Mouse (Mus musculus) forebrain, embryonic 14.5 days (tissue): ENCODE measurements at regions not wholly inside any gene's neighbourhood (a gene's known extent, or its start where the extent isn't known, plus 50 kb on each side); places are given as distances from the start of the nearest gene placed in this dataset.

Source experiments
- ATAC-seq: fragments of 200-750 bp; cut with Nextera tagmentation; 2 replicates; pipeline ENCODE4 v1.8.0; 2017; ENCODE audit warnings: mild to moderate bottlenecking, moderate library complexity
- DNase-seq: peaks from one replicate; pipeline ENCODE4 v3.0.0-alpha.2; 2015; ENCODE audit warnings: low spot score
- H3K27ac ChIP-seq: fragments of 300-500 bp; sonication (generic); 2 replicates; pipeline ENCODE4 v1.5.1; 2014; ENCODE audit warnings: low read depth, mild to moderate bottlenecking, control low read depth, low read length, moderate library complexity
- H3K27me3 ChIP-seq: fragments of 300-500 bp; sonication (generic); replicated peaks from 2 replicates; pipeline ENCODE4 v1.6.1; 2014; ENCODE audit warnings: low read length, control low read depth, mixed read lengths; ENCODE audit not compliant: control insufficient read depth, insufficient read depth
- H3K36me3 ChIP-seq: fragments of 300-500 bp; sonication (generic); 2 replicates; pipeline ENCODE4 v1.6.1; 2014; ENCODE audit warnings: low read length, control low read depth; ENCODE audit not compliant: control insufficient read depth, insufficient read depth
- H3K4me1 ChIP-seq: fragments of 300-500 bp; sonication (generic); 2 replicates; pipeline ENCODE4 v1.6.1; 2014; ENCODE audit warnings: antibody characterized with exemption, low read length, control low read depth; ENCODE audit not compliant: control insufficient read depth, insufficient read depth
- H3K4me2 ChIP-seq: fragments of 300-500 bp; sonication (generic); 2 replicates; pipeline ENCODE4 v1.6.1; 2014; ENCODE audit warnings: mild to moderate bottlenecking, control low read depth, low read length
- H3K4me3 ChIP-seq: fragments of 300-500 bp; sonication (generic); 2 replicates; pipeline ENCODE4 v1.5.1; 2014; ENCODE audit warnings: low read depth, low read length, control low read depth
- H3K9ac ChIP-seq: fragments of 300-500 bp; sonication (generic); 2 replicates; pipeline ENCODE4 v1.6.1; 2014; ENCODE audit warnings: mild to moderate bottlenecking, low read length, control low read depth, moderate library complexity
- H3K9me3 ChIP-seq: fragments of 300-500 bp; sonication (generic); replicated peaks from 2 replicates; pipeline ENCODE4 v1.6.1; 2016; ENCODE audit warnings: low read length, control low read depth, mixed read lengths; ENCODE audit not compliant: control insufficient read depth
- WGBS: fragments of 180-500 bp; shearing (Covaris S2); extraction: QIAGEN DNeasy Blood & Tissue Kit; methylation state at CpG from one replicate; pipeline ENCODE4 v1.1.7; 2014; 5-methylcytosine and 5-hydroxymethylcytosine counted together

GRCm38 (mm10) chr11:117419351-117419969, 64.7 kb upstream of the Gm11733 start:
- Histone ChIP-seq H3K27me3 (0 out of 2 replicates have a peak, but pooled peaks cover 10% of the 10 kb centered on the region), H3K4me3 (no peak overlapping the region), H3K9me3 (no peaks in the 10 kb centered on the region), H3K9ac (no peak overlapping the region), H3K4me2 (no peak overlapping the region), H3K27ac (no peak overlapping the region), H3K4me1 (peaks cover 17% of the 10 kb centered on the region), H3K36me3 (no peaks in the 10 kb centered on the region)
- WGBS, result 89% methylated on average over 9 of the region's 9 CpGs
- DNase-seq (no peak), ATAC-seq (no peak)

- Histone ChIP-seq H3K4me1 (no peaks in the 10 kb centered on the region), H3K9ac (no peak overlapping the region), H3K4me2 (no peak overlapping the region), H3K36me3 (no peaks in the 10 kb centered on the region), H3K4me3 (no peak overlapping the region), H3K27me3 (0 out of 2 replicates have a peak, but pooled peaks cover 6% of the 10 kb centered on the region), H3K27ac (no peak overlapping the region), H3K9me3 (no peaks in the 10 kb centered on the region)
- WGBS, result 87% methylated on average over 6 of the region's 6 CpGs
- no peak for DNase-seq
- no peak for ATAC-seq
These were observed 61.5 kb upstream of the Gm11733 start for GRCm38 (mm10) chr11:117422713-117423112.

DNA sequence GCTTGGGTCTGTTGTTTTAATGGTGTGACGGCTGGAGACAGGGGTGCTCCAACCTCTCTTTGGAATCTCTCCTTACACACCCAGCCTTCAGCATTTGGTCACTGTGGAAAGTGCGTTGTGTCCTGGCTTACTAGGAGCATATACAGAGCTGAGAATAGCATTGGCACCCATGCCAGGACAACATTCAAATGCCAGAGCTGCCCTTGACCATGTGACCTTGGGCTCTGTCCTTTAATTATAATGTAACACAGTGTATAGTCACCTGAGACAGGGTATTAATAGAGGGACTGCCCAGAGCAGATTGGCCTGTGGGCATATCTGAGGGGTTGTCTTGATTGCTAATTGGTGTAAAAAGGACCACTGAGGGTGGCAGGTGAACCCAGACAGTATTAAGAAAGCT, 60.7 kb upstream of the Gm11733 start:
- no peaks in the 10 kb centered on the region for H3K9me3 ChIP-seq
- ATAC-seq (no peak), DNase-seq (no peak)
- WGBS, result 91% methylated on average over 2 of the region's 2 CpGs
- H3K4me3 ChIP-seq, result no peak overlapping the region
- H3K27me3 ChIP-seq, result 0 out of 2 replicates have a peak, but pooled peaks cover 6% of the 10 kb centered on the region
- no peak overlapping the region for H3K4me2 ChIP-seq
- H3K4me1 ChIP-seq, result no peaks in the 10 kb centered on the region
- H3K36me3 ChIP-seq, result no peaks in the 10 kb centered on the region
- H3K9ac ChIP-seq, result no peak overlapping the region
- no peak overlapping the region for H3K27ac ChIP-seq

GRCm38 (mm10) chr11:117425466-117425865, 58.7 kb upstream of the Gm11733 start:
- H3K9me3 ChIP-seq, result no peaks in the 10 kb centered on the region
- ATAC-seq, result no peak
- WGBS, result 62% methylated on average over 8 of the region's 9 CpGs
- H3K4me3 ChIP-seq, result no peak overlapping the region
- no peak for DNase-seq
- no peaks in the 10 kb centered on the region for H3K36me3 ChIP-seq
- H3K27me3 ChIP-seq, result no peaks in the 10 kb centered on the region
- H3K9ac ChIP-seq, result no peak overlapping the region
- H3K27ac ChIP-seq, result no peak overlapping the region
- no peak overlapping the region for H3K4me2 ChIP-seq
- H3K4me1 ChIP-seq, result no peaks in the 10 kb centered on the region

GRCm38 (mm10) chr11:117425927-117426326, 58.2 kb upstream of the Gm11733 start:
- Histone ChIP-seq H3K27me3 (no peaks in the 10 kb centered on the region), H3K27ac (no peak overlapping the region), H3K36me3 (no peaks in the 10 kb centered on the region), H3K9ac (no peak overlapping the region), H3K4me2 (no peak overlapping the region), H3K4me3 (no peak overlapping the region), H3K4me1 (no peaks in the 10 kb centered on the region), H3K9me3 (no peaks in the 10 kb centered on the region)
- WGBS, result 37% methylated on average over 12 of the region's 12 CpGs
- DNase-seq, result no peak
- ATAC-seq, result peak; percentile 26; the same call in 1 of the 2 replicates

DNA sequence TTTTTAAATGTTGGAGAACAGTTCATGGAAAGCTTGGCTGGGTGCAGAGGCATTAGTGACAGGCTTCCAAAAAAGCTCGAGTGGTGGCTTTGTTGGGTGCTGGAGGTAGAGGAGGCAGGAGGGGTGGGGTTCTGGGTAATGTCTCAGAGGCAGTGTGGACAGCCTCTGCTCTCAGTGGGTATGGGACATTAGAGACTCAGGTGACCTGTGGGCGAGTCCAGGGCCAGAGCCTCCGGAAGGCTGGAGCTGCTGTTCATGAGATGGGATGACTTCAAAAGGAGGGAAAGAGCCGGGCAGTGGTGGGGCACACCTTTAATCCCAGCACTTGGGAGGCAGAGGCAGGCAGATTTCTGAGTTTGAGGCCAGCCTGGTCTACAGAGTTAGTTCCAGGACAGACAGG, 57.5 kb upstream of the Gm11733 start:
- Histone ChIP-seq H3K4me1 (no peaks in the 10 kb centered on the region), H3K36me3 (no peaks in the 10 kb centered on the region), H3K4me3 (no peak overlapping the region), H3K9me3 (no peaks in the 10 kb centered on the region), H3K27ac (no peak overlapping the region), H3K9ac (no peak overlapping the region), H3K4me2 (no peak overlapping the region), H3K27me3 (no peaks in the 10 kb centered on the region)
- ATAC-seq, result no peak
- WGBS, result 85% methylated on average over 4 of the region's 4 CpGs
- no peak for DNase-seq

DNA sequence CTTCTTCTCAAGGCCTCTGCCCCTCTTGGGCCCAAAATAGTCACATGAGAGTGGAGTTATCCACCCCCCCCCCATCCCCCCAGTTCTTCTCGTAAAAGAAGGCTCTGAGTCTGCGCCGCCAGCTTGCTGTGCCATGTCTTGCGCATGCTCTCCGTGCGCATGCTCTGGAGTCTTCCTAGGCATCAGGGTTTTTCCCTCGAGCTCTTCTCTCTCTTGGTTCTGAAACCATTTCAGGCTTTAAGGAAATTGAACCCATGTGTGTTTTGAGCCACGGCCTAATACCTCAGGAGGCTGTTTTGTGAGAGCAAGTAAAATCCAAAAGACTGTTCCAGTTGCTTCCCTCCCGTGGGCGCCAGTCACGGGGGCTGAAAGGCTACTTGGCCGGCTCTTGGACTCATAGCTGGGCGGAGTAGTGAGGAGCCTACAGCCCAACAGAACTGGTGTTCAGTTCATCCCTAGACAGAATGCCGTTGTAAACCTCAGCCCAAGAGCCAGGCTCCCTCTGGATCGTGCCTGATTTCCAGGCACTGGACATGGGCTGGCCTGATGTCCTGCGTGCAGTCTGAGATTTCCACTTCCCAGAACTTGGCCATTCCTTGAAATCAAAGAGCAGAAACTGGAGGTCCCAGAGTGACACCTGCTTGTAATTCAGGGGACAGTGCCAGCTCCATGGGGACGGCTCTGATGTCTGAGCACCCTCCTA, 56.2 kb upstream of the Gm11733 start:
- H3K36me3 ChIP-seq, result no peaks in the 10 kb centered on the region
- H3K9me3 ChIP-seq, result no peaks in the 10 kb centered on the region
- H3K27me3 ChIP-seq, result no peaks in the 10 kb centered on the region
- ATAC-seq, result no peak
- no peak overlapping the region for H3K4me2 ChIP-seq
- H3K4me1 ChIP-seq, result no peaks in the 10 kb centered on the region
- no peak overlapping the region for H3K27ac ChIP-seq
- H3K9ac ChIP-seq, result no peak overlapping the region
- 88% methylated on average over 17 of the region's 17 CpGs for WGBS
- no peak overlapping the region for H3K4me3 ChIP-seq
- no peak for DNase-seq

DNA sequence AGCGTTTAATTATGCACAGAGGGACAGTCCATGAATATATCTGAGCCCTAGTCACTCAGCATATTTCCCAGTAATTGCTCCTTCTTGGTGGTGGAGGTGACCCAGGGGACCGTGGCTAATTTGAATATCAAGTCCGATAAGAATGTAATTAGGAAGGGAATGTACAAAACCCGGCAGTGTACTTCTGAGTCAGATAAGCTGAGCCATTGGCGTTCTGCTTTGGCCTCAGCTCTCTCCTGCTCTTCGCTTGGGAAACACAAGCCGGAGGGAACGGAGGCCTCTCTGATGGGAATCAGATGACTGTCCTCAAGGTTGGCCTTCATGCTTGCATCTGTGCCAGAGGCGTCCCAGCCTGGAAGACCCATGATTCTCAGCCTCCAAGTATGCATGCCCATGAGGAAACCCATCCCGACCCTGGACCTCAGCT, 54.8 kb upstream of the Gm11733 start:
- no peak for DNase-seq
- H3K9ac ChIP-seq, result no peak overlapping the region
- H3K27ac ChIP-seq, result no peak overlapping the region
- H3K4me2 ChIP-seq, result no peak overlapping the region
- WGBS, result 62% methylated on average over 10 of the region's 10 CpGs
- H3K27me3 ChIP-seq, result no peaks in the 10 kb centered on the region
- H3K4me3 ChIP-seq, result no peak overlapping the region
- ATAC-seq, result no peak
- no peaks in the 10 kb centered on the region for H3K36me3 ChIP-seq
- H3K9me3 ChIP-seq, result no peaks in the 10 kb centered on the region
- no peaks in the 10 kb centered on the region for H3K4me1 ChIP-seq

DNA sequence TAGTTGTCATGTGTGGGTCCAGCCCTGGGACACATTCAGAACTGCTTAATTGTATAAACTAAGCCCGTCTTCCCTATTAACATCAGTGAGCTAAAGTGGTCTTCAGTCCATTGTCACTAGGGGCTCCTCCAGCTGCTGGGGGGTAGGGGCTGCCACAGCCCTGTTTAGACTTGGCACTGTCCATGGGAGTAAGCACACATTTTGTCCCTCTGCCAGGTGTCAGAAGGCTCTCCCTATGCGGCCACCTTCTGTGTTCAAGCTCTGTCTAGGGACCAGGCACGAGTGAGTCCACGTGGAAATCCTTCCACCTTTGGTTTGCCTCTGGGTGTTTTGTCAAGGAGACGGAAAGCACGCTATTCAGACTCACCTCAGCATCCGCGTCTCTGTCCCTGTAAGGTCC, 54.3 kb upstream of the Gm11733 start:
- 53% methylated on average over 8 of the region's 8 CpGs for WGBS
- H3K4me1 ChIP-seq, result no peaks in the 10 kb centered on the region
- no peak overlapping the region for H3K4me2 ChIP-seq
- H3K27me3 ChIP-seq, result no peaks in the 10 kb centered on the region
- H3K36me3 ChIP-seq, result no peaks in the 10 kb centered on the region
- ATAC-seq, result no peak
- H3K9me3 ChIP-seq, result no peaks in the 10 kb centered on the region
- no peak overlapping the region for H3K9ac ChIP-seq
- H3K27ac ChIP-seq, result 0 out of 2 replicates have a peak overlapping the region, but pooled peaks have one; percentile 3
- H3K4me3 ChIP-seq, result no peak overlapping the region
- no peak for DNase-seq
